Mouse (Mus musculus): ENCODE measurements at regions not wholly inside any gene's neighbourhood (a gene's known extent, or its start where the extent isn't known, plus 50 kb on each side); places are given as distances from the start of the nearest gene placed in this dataset.

GRCm38 (mm10) chr8:91876161-91876560 lies 74.3 kb upstream of the Irx3 start:
- no peak for DNase-seq

GRCm38 (mm10) chr8:91873232-91873631 lies 71.4 kb upstream of the Irx3 start:
- DNase-seq = no peak

- peak; percentile 30 to 35 for DNase-seq
Observed at GRCm38 (mm10) chr8:91872278-91873115, 70.6 kb upstream of the Irx3 start.

GRCm38 (mm10) chr8:91867069-91867468 lies 65.2 kb upstream of the Irx3 start:
- no peak for DNase-seq

GRCm38 (mm10) chr8:91866076-91866475 lies 64.2 kb upstream of the Irx3 start:
- no peak for DNase-seq

GRCm38 (mm10) chr8:91865361-91865760 lies 63.5 kb upstream of the Irx3 start:
- DNase-seq = no peak

GRCm38 (mm10) chr8:91863505-91863904 lies 61.6 kb upstream of the Irx3 start:
- DNase-seq = no peak

- no peak for DNase-seq
Observed at GRCm38 (mm10) chr8:91855881-91856280, 54.0 kb upstream of the Irx3 start.

- DNase-seq = peak; percentile 52 to 75
Observed at GRCm38 (mm10) chr8:91854369-91854768, 52.5 kb upstream of the Irx3 start.

- no peak for DNase-seq
Observed at GRCm38 (mm10) chr8:91853803-91854202, 51.9 kb upstream of the Irx3 start.

GRCm38 (mm10) chr8:91853336-91853735 lies 51.5 kb upstream of the Irx3 start:
- DNase-seq = peak in 1 of 2 experiments; percentile 14

All from heart, adult 18-20 months (tissue).